Mouse (Mus musculus): ENCODE measurements around the gene AC161166.1. TPM values are rescaled to one million over a fixed set of nuclear protein-coding genes. Genes with fewer than 3 reads are reported as not detected.
A peak's percentile ranks its signal among the peaks of the same experiment; 100 is the strongest.

AC161166.1 gene
- total and polyA plus RNA-seq, 3 experiments, result 0.22 TPM; not detected in 2

DNA sequence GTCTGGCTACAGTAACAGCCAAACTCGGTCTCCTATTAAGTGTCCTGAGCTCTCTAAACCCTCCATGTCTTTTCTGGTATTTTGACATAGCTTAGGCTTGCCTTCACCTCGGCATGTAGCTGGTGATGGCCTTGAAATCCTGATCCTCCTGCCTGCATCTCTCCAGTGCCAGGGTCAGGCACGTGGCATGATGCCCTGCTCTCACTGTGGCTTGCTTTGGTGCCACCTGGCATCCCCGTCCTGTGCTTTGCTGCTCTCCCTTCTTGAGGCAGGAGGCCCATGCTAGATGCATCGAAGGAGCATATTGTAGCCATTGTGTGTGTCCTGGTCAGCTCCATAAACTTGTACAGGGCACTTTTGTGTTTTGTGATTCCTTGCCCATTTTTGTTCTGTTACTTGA, 25.3 kb upstream of the AC161166.1 start:
- DNase-seq (ENCODE audit: low spot score) (no peak), ATAC-seq (ENCODE audit: extremely low read depth, insufficient number of reproducible peaks, low FRiP score, poor library complexity, severe bottlenecking) (no peak)
- TF ChIP-seq GATA2 (IDR thresholded peaks at IDR 0.05; ENCODE audit: borderline replicate concordance, low read depth, low read length) (no peak), GATA1 (IDR thresholded peaks at IDR 0.05; ENCODE audit: borderline replicate concordance, low read length) (no peak), TAL1 (conservative IDR thresholded peaks at IDR 0.05; ENCODE audit: low read depth, low read length) (no peak), CTCF (IDR thresholded peaks at IDR 0.05; ENCODE audit: low read depth, low read length) (no peak), POLR2AphosphoS5 (IDR thresholded peaks at IDR 0.05; ENCODE audit: insufficient replicate concordance, low read depth, low read length) (no peak; the same call in 1 of the 2 replicates)
- H3K36me3 ChIP-seq (replicated peaks), result peaks cover 37% of the 10 kb centered on the region
- no peaks in the 10 kb centered on the region; the same call in 1 of the 2 replicates for H3K4me1 ChIP-seq (ENCODE audit: insufficient read depth, low read depth, low read length)
- H3K4me3 ChIP-seq (ENCODE audit: low read depth, low read length), result no peak overlapping the region
- H3K9me3 ChIP-seq (replicated peaks), result no peaks in the 10 kb centered on the region
- peaks cover 17% of the 10 kb centered on the region for H3K27me3 ChIP-seq (ENCODE audit: insufficient read depth, low read length)

DNA sequence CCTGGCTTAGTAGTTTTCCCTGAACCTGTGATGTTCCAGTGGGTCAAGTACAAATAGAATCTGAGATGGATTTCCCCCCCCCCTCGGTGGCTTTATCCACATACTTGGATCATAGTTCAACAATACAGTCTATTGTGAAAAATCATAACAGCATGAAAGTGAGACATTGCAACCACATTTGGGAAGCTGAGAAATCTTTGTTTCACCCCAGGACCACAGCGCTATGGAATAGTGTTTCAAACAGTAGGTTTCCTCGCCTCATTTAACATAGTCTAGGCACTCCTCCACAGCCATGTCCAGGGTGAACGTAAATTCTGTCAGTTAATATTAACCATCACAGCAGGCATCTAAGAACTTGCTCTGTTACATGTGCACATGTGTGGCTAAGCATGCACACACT, 24.8 kb upstream of the AC161166.1 start:
- ATAC-seq (ENCODE audit: extremely low read depth, insufficient number of reproducible peaks, low FRiP score, poor library complexity, severe bottlenecking) (no peak), DNase-seq (ENCODE audit: low spot score) (no peak)
- H3K9me3 ChIP-seq (replicated peaks), result no peaks in the 10 kb centered on the region
- no peak for TF ChIP-seq GATA2 (IDR thresholded peaks at IDR 0.05; ENCODE audit: borderline replicate concordance, low read depth, low read length)
- peaks cover 3% of the 10 kb centered on the region; the same call in 1 of the 2 replicates for H3K4me1 ChIP-seq (ENCODE audit: insufficient read depth, low read depth, low read length)
- H3K4me3 ChIP-seq (ENCODE audit: low read depth, low read length), result no peak overlapping the region
- peaks cover 12% of the 10 kb centered on the region for H3K27me3 ChIP-seq (ENCODE audit: insufficient read depth, low read length)
- peaks cover 42% of the 10 kb centered on the region for H3K36me3 ChIP-seq (replicated peaks)

DNA sequence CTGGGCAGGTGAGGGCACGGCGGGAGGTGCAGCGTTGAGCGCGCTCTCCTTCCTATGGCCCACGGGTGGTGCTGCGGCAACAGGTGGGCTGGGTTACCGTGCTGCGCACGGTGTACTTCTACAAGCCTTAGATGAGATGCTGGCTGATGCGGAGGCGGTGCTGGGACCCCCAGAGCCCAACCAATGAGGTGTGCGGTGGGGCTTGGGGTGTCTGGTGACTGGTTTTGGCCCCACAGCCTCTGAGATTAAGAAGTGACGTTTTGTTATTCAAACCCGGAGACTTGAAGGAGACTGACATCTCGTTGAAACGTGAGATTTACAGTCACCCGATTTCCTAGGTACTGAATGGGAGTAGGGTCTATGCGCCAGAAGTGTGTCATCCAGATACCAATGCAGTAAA, 22.0 kb upstream of the AC161166.1 start:
- H3K4me1 ChIP-seq (ENCODE audit: insufficient read depth, low read depth, low read length), result peaks cover 22% of the 10 kb centered on the region
- no peaks in the 10 kb centered on the region for H3K9me3 ChIP-seq (replicated peaks)
- no peak for ATAC-seq (ENCODE audit: extremely low read depth, insufficient number of reproducible peaks, low FRiP score, poor library complexity, severe bottlenecking)
- TF ChIP-seq CTCF (IDR thresholded peaks at IDR 0.05; ENCODE audit: low read depth, low read length), result no peak
- TF ChIP-seq TAL1 (conservative IDR thresholded peaks at IDR 0.05; ENCODE audit: low read depth, low read length), result no peak
- no peak for TF ChIP-seq POLR2AphosphoS5 (IDR thresholded peaks at IDR 0.05; ENCODE audit: insufficient replicate concordance, low read depth, low read length)
- TF ChIP-seq GATA2 (IDR thresholded peaks at IDR 0.05; ENCODE audit: borderline replicate concordance, low read depth, low read length), result no peak
- TF ChIP-seq GATA1 (IDR thresholded peaks at IDR 0.05; ENCODE audit: borderline replicate concordance, low read length), result no peak
- H3K36me3 ChIP-seq (replicated peaks), result peaks cover 51% of the 10 kb centered on the region
- no peak overlapping the region for H3K4me3 ChIP-seq (ENCODE audit: low read depth, low read length)
- H3K27me3 ChIP-seq (ENCODE audit: insufficient read depth, low read length), result no peaks in the 10 kb centered on the region
- DNase-seq (ENCODE audit: low spot score), result no peak

DNA sequence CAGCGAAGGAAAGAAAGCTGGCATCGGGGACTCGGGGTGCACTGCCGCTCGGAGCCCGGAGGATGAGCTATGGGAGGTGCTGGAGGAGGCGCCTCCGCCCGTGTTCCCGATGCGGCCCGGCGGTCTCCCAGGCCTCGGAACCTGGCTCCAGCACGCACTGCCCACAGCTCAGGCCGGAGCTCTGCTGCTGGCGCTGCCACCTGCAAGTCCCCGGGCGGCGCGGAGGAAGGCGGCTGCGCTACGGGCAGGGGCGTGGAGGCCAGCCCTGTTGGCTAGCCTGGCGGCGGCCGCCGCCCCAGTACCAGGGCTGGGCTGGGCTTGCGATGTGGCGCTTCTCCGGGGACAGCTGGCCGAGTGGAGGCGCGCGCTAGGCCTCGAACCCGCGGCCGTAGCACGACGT, 21.6 kb upstream of the AC161166.1 start:
- H3K36me3 ChIP-seq (replicated peaks), result peaks cover 52% of the 10 kb centered on the region
- TF ChIP-seq CTCF (IDR thresholded peaks at IDR 0.05; ENCODE audit: low read depth, low read length) (no peak), POLR2AphosphoS5 (IDR thresholded peaks at IDR 0.05; ENCODE audit: insufficient replicate concordance, low read depth, low read length) (no peak), GATA2 (IDR thresholded peaks at IDR 0.05; ENCODE audit: borderline replicate concordance, low read depth, low read length) (no peak), GATA1 (IDR thresholded peaks at IDR 0.05; ENCODE audit: borderline replicate concordance, low read length) (no peak)
- no peaks in the 10 kb centered on the region for H3K27me3 ChIP-seq (ENCODE audit: insufficient read depth, low read length)
- peaks cover 26% of the 10 kb centered on the region for H3K4me1 ChIP-seq (ENCODE audit: insufficient read depth, low read depth, low read length)
- no peak for ATAC-seq (ENCODE audit: extremely low read depth, insufficient number of reproducible peaks, low FRiP score, poor library complexity, severe bottlenecking)
- H3K9me3 ChIP-seq (replicated peaks), result no peaks in the 10 kb centered on the region
- no peak overlapping the region for H3K4me3 ChIP-seq (ENCODE audit: low read depth, low read length)
- no peak for DNase-seq (ENCODE audit: low spot score)

DNA sequence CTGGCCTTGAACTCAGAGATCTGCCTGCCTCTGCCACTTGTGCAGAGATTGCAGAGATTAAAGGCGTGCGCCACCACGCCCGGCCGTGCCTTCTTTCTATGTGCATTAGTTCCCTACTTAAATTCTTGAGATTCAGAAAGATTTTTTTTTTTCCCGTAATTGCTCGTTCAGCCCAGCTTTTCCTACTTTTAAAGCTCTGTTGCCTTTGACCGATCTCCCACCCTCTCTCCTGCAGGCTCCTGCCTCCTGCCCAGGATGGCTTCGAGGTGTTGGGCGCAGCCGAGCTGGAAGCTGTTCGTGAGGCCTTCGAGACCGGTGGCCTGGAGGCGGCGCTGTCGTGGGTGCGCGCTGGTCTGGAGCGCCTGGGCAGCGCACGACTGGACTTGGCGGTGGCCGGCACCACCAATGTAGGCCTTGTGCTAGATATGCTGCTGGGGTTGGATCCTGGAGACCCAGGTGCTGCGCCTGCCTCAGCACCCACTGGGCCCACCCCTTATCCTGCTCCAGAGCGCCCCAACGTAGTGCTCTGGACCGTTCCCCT, 20.8 kb upstream of the AC161166.1 start:
- peaks cover 54% of the 10 kb centered on the region for H3K36me3 ChIP-seq (replicated peaks)
- H3K4me1 ChIP-seq (ENCODE audit: insufficient read depth, low read depth, low read length), result peaks cover 27% of the 10 kb centered on the region
- DNase-seq (ENCODE audit: low spot score) (no peak), ATAC-seq (ENCODE audit: extremely low read depth, insufficient number of reproducible peaks, low FRiP score, poor library complexity, severe bottlenecking) (no peak)
- no peaks in the 10 kb centered on the region for H3K9me3 ChIP-seq (replicated peaks)
- no peak for TF ChIP-seq POLR2AphosphoS5 (IDR thresholded peaks at IDR 0.05; ENCODE audit: insufficient replicate concordance, low read depth, low read length)
- TF ChIP-seq CTCF (IDR thresholded peaks at IDR 0.05; ENCODE audit: low read depth, low read length), result no peak
- no peak overlapping the region for H3K4me3 ChIP-seq (ENCODE audit: low read depth, low read length)
- H3K27me3 ChIP-seq (ENCODE audit: insufficient read depth, low read length), result no peaks in the 10 kb centered on the region

DNA sequence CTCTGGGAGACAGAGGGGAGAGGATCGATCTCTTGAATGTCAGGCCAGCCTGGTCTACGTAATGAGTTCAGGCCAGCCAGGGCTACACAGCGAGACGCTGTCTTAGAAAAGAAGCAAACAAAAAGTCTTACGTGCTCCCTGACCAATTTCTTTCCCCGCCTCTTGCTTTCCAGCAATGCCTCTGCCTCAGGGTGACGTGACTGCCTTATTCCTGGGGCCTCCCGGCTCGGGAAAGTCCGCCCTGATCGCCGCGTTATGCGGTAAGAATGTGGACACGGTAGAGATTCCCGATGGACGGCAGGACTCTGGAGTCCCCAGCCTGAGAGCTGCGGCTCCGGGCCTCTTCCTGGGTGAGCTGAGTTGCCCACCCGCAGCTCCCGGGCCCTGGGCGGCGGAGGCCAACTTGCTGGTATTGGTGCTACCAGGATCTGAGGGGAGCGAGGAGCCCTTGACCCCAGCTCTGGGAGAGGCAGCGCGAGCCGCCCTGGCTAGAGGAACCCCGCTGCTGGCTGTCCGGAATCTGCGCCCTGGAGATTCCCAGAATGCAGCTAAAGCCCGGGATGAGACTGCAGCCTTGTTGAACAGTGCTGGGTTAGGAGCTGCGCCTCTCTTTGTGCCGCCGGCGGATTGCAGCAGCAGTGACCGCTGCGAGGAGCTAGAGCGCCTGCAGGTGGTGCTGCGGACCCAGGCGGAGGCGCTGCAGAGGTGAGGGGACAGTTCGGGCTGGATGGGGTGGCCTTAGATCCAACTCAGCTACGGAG, 19.1 kb upstream of the AC161166.1 start:
- DNase-seq (ENCODE audit: low spot score) (no peak), ATAC-seq (ENCODE audit: extremely low read depth, insufficient number of reproducible peaks, low FRiP score, poor library complexity, severe bottlenecking) (no peak)
- TF ChIP-seq TAL1 (conservative IDR thresholded peaks at IDR 0.05; ENCODE audit: low read depth, low read length) (no peak), CTCF (IDR thresholded peaks at IDR 0.05; ENCODE audit: low read depth, low read length) (no peak), POLR2AphosphoS5 (IDR thresholded peaks at IDR 0.05; ENCODE audit: insufficient replicate concordance, low read depth, low read length) (no peak), GATA2 (IDR thresholded peaks at IDR 0.05; ENCODE audit: borderline replicate concordance, low read depth, low read length) (no peak), GATA1 (IDR thresholded peaks at IDR 0.05; ENCODE audit: borderline replicate concordance, low read length) (no peak)
- H3K9me3 ChIP-seq (replicated peaks), result no peaks in the 10 kb centered on the region
- peaks cover 3% of the 10 kb centered on the region; the same call in 1 of the 2 replicates for H3K27me3 ChIP-seq (ENCODE audit: insufficient read depth, low read length)
- H3K4me1 ChIP-seq (ENCODE audit: insufficient read depth, low read depth, low read length), result peaks cover 32% of the 10 kb centered on the region
- peaks cover 54% of the 10 kb centered on the region for H3K36me3 ChIP-seq (replicated peaks)
- H3K4me3 ChIP-seq (ENCODE audit: low read depth, low read length), result peak overlapping the region; percentile 74

Data from G1E (cell line).